Mouse (Mus musculus): ENCODE results near the gene Cpne4. TPM values are rescaled to one million over a fixed set of nuclear protein-coding genes. Genes with fewer than 3 reads are reported as not detected.

Gene Cpne4
- total and polyA plus RNA-seq, 3 experiments: not detected

DNA sequence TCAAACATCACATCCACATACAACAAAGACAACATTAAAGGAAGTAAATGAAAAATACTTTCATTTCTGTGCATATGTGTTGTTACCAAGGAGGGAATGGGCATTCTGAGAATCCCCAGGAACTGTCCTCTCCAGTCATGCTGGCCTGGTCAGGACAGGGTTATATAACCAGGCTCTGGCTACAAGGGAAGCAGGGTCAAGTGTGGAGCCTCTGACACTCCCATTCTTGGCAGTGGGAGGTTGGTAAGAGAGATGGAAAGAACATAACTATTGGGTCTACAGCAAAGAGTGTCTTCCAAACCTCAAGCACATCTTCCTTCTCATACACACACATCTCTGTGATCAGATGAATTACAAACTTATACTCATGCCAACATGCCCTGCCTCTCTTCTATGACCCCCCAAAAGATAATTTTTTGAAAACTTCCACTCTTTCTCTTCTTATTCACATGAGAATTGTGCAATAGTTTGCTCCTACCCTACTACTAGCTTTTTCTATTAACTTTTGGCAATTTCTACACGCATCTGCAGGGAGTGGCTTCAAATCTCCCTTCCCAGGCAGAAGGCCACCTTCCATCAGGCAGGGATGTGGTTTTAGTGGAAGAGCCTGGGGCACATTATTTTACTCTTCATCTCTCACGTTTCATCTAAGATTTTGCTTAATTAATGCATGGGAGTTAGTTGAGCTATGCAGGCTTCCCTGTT is 298.3 kb downstream of the Cpne4 start:
- no peak for DNase-seq (ENCODE audit: extremely low read depth)
- Histone ChIP-seq H3K4me3 (replicated peaks in 1 of 3; ENCODE audit: low read depth in 2 of 3, low read length in 2 of 3, poor library complexity in 1 of 3) (no peak overlapping the region), H3K4me1 (ENCODE audit: control insufficient read depth in 1 of 2, insufficient read depth in 2 of 2) (peaks cover 0 to 9% of the 10 kb centered on the region in 2 experiments; a peak in 2 of 4 replicates), H3K36me3 (replicated peaks in 1 of 2; ENCODE audit: control insufficient read depth in 1 of 2, insufficient read depth in 1 of 2, low read length in 1 of 2) (no peaks in the 10 kb centered on the region), H3K9ac (ENCODE audit: insufficient read depth, low read depth) (no peak overlapping the region), H3K27me3 (replicated peaks) (no peaks in the 10 kb centered on the region), H3K79me2 (replicated peaks; ENCODE audit: control insufficient read depth, extremely low read depth, insufficient read depth, poor library complexity, severe bottlenecking) (no peaks in the 10 kb centered on the region), H3K27ac (ENCODE audit: insufficient read depth, low read depth) (no peak overlapping the region), H3K4me2 (ENCODE audit: insufficient read depth, low read depth, poor library complexity, severe bottlenecking) (no peak overlapping the region), H3K9me3 (replicated peaks; ENCODE audit: low read length) (no peaks in the 10 kb centered on the region)
- in situ Hi-C loops (cut with MboI; ENCODE audit: low pct_ligation_motif_present, low pct_unique_long_range_greater_than_20kb, low sequenced_read_pairs): no loop called here
- no peak for TF ChIP-seq JUN (IDR thresholded peaks at IDR 0.05; ENCODE audit: insufficient read depth, low read depth, low read length)
- no peak for TF ChIP-seq CTCF (conservative IDR thresholded peaks at IDR 0.05 in 1 of 2, IDR thresholded peaks at IDR 0.05 in 1 of 2; ENCODE audit: low read depth in 2 of 2, low read length in 2 of 2)
- no peak for TF ChIP-seq SMC3 (IDR thresholded peaks at IDR 0.05; ENCODE audit: low read depth, low read length)
- TF ChIP-seq EP300 (IDR thresholded peaks at IDR 0.05; ENCODE audit: low read length): no peak
- no peak for TF ChIP-seq ZMIZ1 (IDR thresholded peaks at IDR 0.05; ENCODE audit: low read depth, low read length)
- TF ChIP-seq RCOR1 (conservative IDR thresholded peaks at IDR 0.05; ENCODE audit: low read depth, low read length): no peak
- no peak for TF ChIP-seq MYC (IDR thresholded peaks at IDR 0.05; ENCODE audit: low read depth, low read length)
- TF ChIP-seq MAZ (IDR thresholded peaks at IDR 0.05; ENCODE audit: low read depth, low read length): no peak
- TF ChIP-seq GABPA (IDR thresholded peaks at IDR 0.05; ENCODE audit: insufficient replicate concordance, low read depth, low read length): no peak
- no peak for TF ChIP-seq E2F4 (IDR thresholded peaks at IDR 0.05; ENCODE audit: insufficient replicate concordance, low read depth, low read length)
- dilution Hi-C loops (cut with MboI; ENCODE audit: extremely low pct_ligation_motif_present, extremely low pct_unique_long_range_greater_than_20kb, low sequenced_read_pairs): no loop called here

GRCm38 (mm10) chr9:104853701-104854100 is 306.6 kb downstream of the Cpne4 start:
- no peak overlapping the region for H3K9ac ChIP-seq (ENCODE audit: insufficient read depth, low read depth)
- no peaks in the 10 kb centered on the region for H3K9me3 ChIP-seq (replicated peaks; ENCODE audit: low read length)
- no peak overlapping the region for H3K27ac ChIP-seq (ENCODE audit: insufficient read depth, low read depth)
- H3K36me3 ChIP-seq (replicated peaks in 1 of 2; ENCODE audit: control insufficient read depth in 1 of 2, insufficient read depth in 1 of 2, low read length in 1 of 2): no peaks in the 10 kb centered on the region
- no peak overlapping the region for H3K4me3 ChIP-seq (replicated peaks in 1 of 3; ENCODE audit: low read depth in 2 of 3, low read length in 2 of 3, poor library complexity in 1 of 3)
- no peaks in the 10 kb centered on the region for H3K27me3 ChIP-seq (replicated peaks)
- no peak for DNase-seq (ENCODE audit: extremely low read depth)
- in situ Hi-C loops (cut with MboI; ENCODE audit: low pct_ligation_motif_present, low pct_unique_long_range_greater_than_20kb, low sequenced_read_pairs) (no loop called here), dilution Hi-C loops (cut with MboI; ENCODE audit: extremely low pct_ligation_motif_present, extremely low pct_unique_long_range_greater_than_20kb, low sequenced_read_pairs) (no loop called here)
- no peak for TF ChIP-seq CHD2 (IDR thresholded peaks at IDR 0.05; ENCODE audit: low read length)
- no peak for TF ChIP-seq EP300 (IDR thresholded peaks at IDR 0.05; ENCODE audit: low read length)
- no peak for TF ChIP-seq ELF1 (IDR thresholded peaks at IDR 0.05; ENCODE audit: low read depth, low read length)
- no peak for TF ChIP-seq MEF2A (IDR thresholded peaks at IDR 0.05; ENCODE audit: borderline replicate concordance, low read depth, low read length)
- TF ChIP-seq MAFK (IDR thresholded peaks at IDR 0.05; ENCODE audit: insufficient replicate concordance, low read length): no peak
- no peak for TF ChIP-seq USF1 (IDR thresholded peaks at IDR 0.05; ENCODE audit: low read depth, low read length)
- no peak for TF ChIP-seq JUND (conservative IDR thresholded peaks at IDR 0.05; ENCODE audit: low read depth, low read length)
- TF ChIP-seq CHD1 (IDR thresholded peaks at IDR 0.05; ENCODE audit: low read depth, low read length): no peak
- no peak for TF ChIP-seq ZMIZ1 (IDR thresholded peaks at IDR 0.05; ENCODE audit: low read depth, low read length)
- TF ChIP-seq IRF4 (IDR thresholded peaks at IDR 0.05; ENCODE audit: low read depth, low read length): no peak
- no peak for TF ChIP-seq CTCF (conservative IDR thresholded peaks at IDR 0.05 in 1 of 2, IDR thresholded peaks at IDR 0.05 in 1 of 2; ENCODE audit: low read depth in 2 of 2, low read length in 2 of 2)
- TF ChIP-seq SIN3A (IDR thresholded peaks at IDR 0.05; ENCODE audit: low read length): no peak
- TF ChIP-seq HCFC1 (IDR thresholded peaks at IDR 0.05; ENCODE audit: low read depth, low read length): no peak
- TF ChIP-seq ZKSCAN1 (IDR thresholded peaks at IDR 0.05; ENCODE audit: borderline replicate concordance, low read depth, low read length): no peak
- TF ChIP-seq UBTF (IDR thresholded peaks at IDR 0.05; ENCODE audit: low read depth, low read length): no peak
- no peak for TF ChIP-seq RCOR1 (conservative IDR thresholded peaks at IDR 0.05; ENCODE audit: low read depth, low read length)
- TF ChIP-seq SMC3 (IDR thresholded peaks at IDR 0.05; ENCODE audit: low read depth, low read length): no peak
- no peak overlapping the region for H3K4me2 ChIP-seq (ENCODE audit: insufficient read depth, low read depth, poor library complexity, severe bottlenecking)
- no peaks in the 10 kb centered on the region for H3K79me2 ChIP-seq (replicated peaks; ENCODE audit: control insufficient read depth, extremely low read depth, insufficient read depth, poor library complexity, severe bottlenecking)
- peaks cover 0 to 6% of the 10 kb centered on the region in 2 experiments; a peak in 1 of 4 replicates for H3K4me1 ChIP-seq (ENCODE audit: control insufficient read depth in 1 of 2, insufficient read depth in 2 of 2)
